12 mouse cellular contexts compared by ENCODE assay signal in genomic region chr15:37102035-37102555, GRCm38 (mm10).
DNase-seq lines count a peak whose midpoint lies in the region; ATAC-seq and TF ChIP-seq lines count a peak whose summit lies in the region.
"Had no signal": no experiment of that assay in that cellular context is flagged by ENCODE, and none has a peak within 500 bp of the region (broad histone marks: within the 10 kb centered on the region; RNA-seq: fewer than 3 reads in every experiment).

No protein-coding gene starts in this region.

- H3K4me1 ChIP-seq in kidney, embryonic 15.5 days: peaks cover 4% of the 10 kb centered on the region; the same call in 1 of the 2 replicates
- H3K4me1 ChIP-seq in CH12.LX (ENCODE audit: control insufficient read depth in 1 of 2, insufficient read depth in 2 of 2): peaks cover 0 to 6% of the 10 kb centered on the region in 2 experiments; a peak in 2 of 4 replicates

- DNase-seq in cerebellum, adult 9-11 months: peak; percentile 9
- DNase-seq in cerebellum, adult 8-10 months: no peak
- peak; percentile 34 for DNase-seq in kidney, adult 11 months
- no peak for DNase-seq in CH12.LX (ENCODE audit: extremely low read depth)
- peak; percentile 41 to 51 for DNase-seq in kidney, adult 8-10 months
- no peak for DNase-seq in layer of hippocampus, postnatal 10 days (ENCODE audit: low spot score in 2 of 2)
- no peak for DNase-seq in urinary bladder, postnatal 14 days (ENCODE audit: low spot score)
- DNase-seq: heart, postnatal 4 days had no signal

- no peaks in the 10 kb centered on the region for H3K27me3 ChIP-seq in kidney, embryonic 15.5 days
- H3K27me3 ChIP-seq in CH12.LX (replicated peaks): peaks cover 9% of the 10 kb centered on the region

- no peak overlapping the region for H3K27ac ChIP-seq in kidney, embryonic 15.5 days
- H3K27ac ChIP-seq in CH12.LX (ENCODE audit: insufficient read depth, low read depth): no peak overlapping the region
- H3K27ac ChIP-seq: forebrain, embryonic 10.5 days had no signal

- in situ Hi-C loops in CH12.LX (cut with MboI; ENCODE audit: low pct_ligation_motif_present, low pct_unique_long_range_greater_than_20kb, low sequenced_read_pairs): loop anchor here (10.0 to 25.0 kb wide), 2 partner anchors 317 to 810 kb away; no protein-coding TSS in a partner anchor

- no peak for ATAC-seq in kidney, embryonic 15.5 days (replicated peaks; ENCODE audit: low FRiP score)
- ATAC-seq: CD4-positive, CD25-positive, alpha-beta regulatory T cell, adult 4 months had no signal

- H3K79me2 ChIP-seq in CH12.LX (replicated peaks; ENCODE audit: control insufficient read depth, extremely low read depth, insufficient read depth, poor library complexity, severe bottlenecking): no peaks in the 10 kb centered on the region

- dilution Hi-C loops in CH12.LX (cut with MboI; ENCODE audit: extremely low pct_ligation_motif_present, extremely low pct_unique_long_range_greater_than_20kb, low sequenced_read_pairs): no loop called here

- no peaks in the 10 kb centered on the region for H3K36me3 ChIP-seq in kidney, embryonic 15.5 days
- H3K36me3 ChIP-seq in CH12.LX (replicated peaks in 1 of 2; ENCODE audit: control insufficient read depth in 1 of 2, insufficient read depth in 1 of 2, low read length in 1 of 2): no peaks in the 10 kb centered on the region
- H3K36me3 ChIP-seq: forebrain, embryonic 10.5 days had no signal

- H3K4me3 ChIP-seq in kidney, embryonic 15.5 days (replicated peaks): no peak overlapping the region
- H3K4me3 ChIP-seq in CH12.LX (replicated peaks in 1 of 3; ENCODE audit: low read depth in 2 of 3, low read length in 2 of 3, poor library complexity in 1 of 3): no peak overlapping the region
- H3K4me3 ChIP-seq: forebrain, embryonic 10.5 days; myocyte had no signal

- H3K4me2 ChIP-seq in kidney, embryonic 15.5 days: no peak overlapping the region
- H3K4me2 ChIP-seq in CH12.LX (ENCODE audit: insufficient read depth, low read depth, poor library complexity, severe bottlenecking): no peak overlapping the region

- peak; percentile 45 for TF ChIP-seq RAD21 in CH12.LX (IDR thresholded peaks at IDR 0.05; ENCODE audit: low read depth, low read length)

- no peak for TF ChIP-seq POLR2A in CH12.LX (IDR thresholded peaks at IDR 0.05; ENCODE audit: low read depth, low read length)

- TF ChIP-seq EP300 in CH12.LX (IDR thresholded peaks at IDR 0.05; ENCODE audit: low read length): no peak

- H3K9ac ChIP-seq in kidney, embryonic 15.5 days: no peak overlapping the region
- H3K9ac ChIP-seq in CH12.LX (ENCODE audit: insufficient read depth, low read depth): no peak overlapping the region

- peak in 1 of 2 experiments; percentile 50; a peak in 2 of 4 replicates for TF ChIP-seq CTCF in CH12.LX (conservative IDR thresholded peaks at IDR 0.05 in 1 of 2, IDR thresholded peaks at IDR 0.05 in 1 of 2; ENCODE audit: low read depth in 2 of 2, low read length in 2 of 2)

- 66% methylated on average over 2 of the region's 2 CpGs for WGBS in kidney, embryonic 15.5 days

- H3K9me3 ChIP-seq in kidney, embryonic 15.5 days (replicated peaks): no peaks in the 10 kb centered on the region
- H3K9me3 ChIP-seq in CH12.LX (replicated peaks; ENCODE audit: low read length): no peaks in the 10 kb centered on the region
- H3K9me3 ChIP-seq: forebrain, embryonic 10.5 days had no signal

TF ChIP-seq in CH12.LX, 34 proteins besides CTCF, POLR2A, EP300 and RAD21:
- TF ChIP-seq ELF1 (IDR thresholded peaks at IDR 0.05; ENCODE audit: low read depth, low read length) (no peak), POLR2AphosphoS2 (IDR thresholded peaks at IDR 0.05; ENCODE audit: low read depth, low read length) (no peak), NRF1 (IDR thresholded peaks at IDR 0.05; ENCODE audit: low read depth, low read length) (no peak), USF1 (IDR thresholded peaks at IDR 0.05; ENCODE audit: low read depth, low read length) (no peak), E2F4 (IDR thresholded peaks at IDR 0.05; ENCODE audit: insufficient replicate concordance, low read depth, low read length) (no peak), CHD1 (IDR thresholded peaks at IDR 0.05; ENCODE audit: low read depth, low read length) (no peak), CHD2 (IDR thresholded peaks at IDR 0.05; ENCODE audit: low read length) (no peak), USF2 (conservative IDR thresholded peaks at IDR 0.05; ENCODE audit: low read depth, low read length) (no peak), SIN3A (IDR thresholded peaks at IDR 0.05; ENCODE audit: low read length) (no peak), JUND (conservative IDR thresholded peaks at IDR 0.05; ENCODE audit: low read depth, low read length) (no peak), TBP (conservative IDR thresholded peaks at IDR 0.05; ENCODE audit: low read depth, low read length) (no peak), UBTF (IDR thresholded peaks at IDR 0.05; ENCODE audit: low read depth, low read length) (no peak)

Comparison
In these comparisons a context has a peak if more than half of its experiments do, and no peak if none do; other contexts are left out.
1. DNase-seq: peak in cerebellum, adult 9-11 months (single experiment), kidney, adult 11 months (single experiment) and kidney, adult 8-10 months (2 of 2); none in cerebellum, adult 8-10 months (single experiment), CH12.LX (single experiment), layer of hippocampus, postnatal 10 days (0 of 2) and urinary bladder, postnatal 14 days (single experiment).